Mouse (Mus musculus): ENCODE data around the gene Ctsd. TPM values are rescaled to one million over a fixed set of nuclear protein-coding genes. Genes with fewer than 3 reads are reported as not detected.
"Not testable (repeated sequence)": the region's sequence is repeated elsewhere in the genome, so short reads cannot be mapped to it uniquely, and the experiment has no call there.

The Ctsd gene
- total RNA-seq, 2 experiments from 2014 or later = 133 to 157 TPM

- DNase-seq = no peak
- intact Hi-C loops (cut with DNase I) = no loop called here
Measured at GRCm38 (mm10) chr7:142341564-142342246, 46.1 kb downstream of the Ctsd start.

- intact Hi-C loops (cut with DNase I) = no loop called here
- no peak for DNase-seq
Measured at GRCm38 (mm10) chr7:142340269-142340970, 47.4 kb downstream of the Ctsd start.

- intact Hi-C loops (cut with DNase I) = no loop called here
- DNase-seq = peak; percentile 95
Measured at GRCm38 (mm10) chr7:142335151-142335550, 52.7 kb downstream of the Ctsd start.

GRCm38 (mm10) chr7:142334246-142334645 is 53.6 kb downstream of the Ctsd start:
- intact Hi-C loops (cut with DNase I) = loop anchor here (5.0 kb wide), 3 partner anchors 103 to 338 kb away; no protein-coding TSS in a partner anchor
- peak; percentile 95 for DNase-seq

- intact Hi-C loops (cut with DNase I) = loop anchor here (5.0 kb wide), 3 partner anchors 105 to 340 kb away; no protein-coding TSS in a partner anchor
- DNase-seq = not testable (repeated sequence)
Measured at GRCm38 (mm10) chr7:142332741-142333140, 55.1 kb downstream of the Ctsd start.

- no peak for DNase-seq
- intact Hi-C loops (cut with DNase I) = loop anchor here (5.0 kb wide), 3 partner anchors 106 to 341 kb away; no protein-coding TSS in a partner anchor
Measured at GRCm38 (mm10) chr7:142331281-142331680, 56.6 kb downstream of the Ctsd start.

GRCm38 (mm10) chr7:142330271-142330724 is 57.5 kb downstream of the Ctsd start:
- intact Hi-C loops (cut with DNase I) = loop anchor here (5.0 kb wide), 3 partner anchors 107 to 342 kb away; no protein-coding TSS in a partner anchor

GRCm38 (mm10) chr7:142328507-142328906 is 59.3 kb downstream of the Ctsd start:
- no peak for DNase-seq
- intact Hi-C loops (cut with DNase I) = loop anchor here (5.0 kb wide), 1 partner anchor 909 kb away; no protein-coding TSS in a partner anchor

More at GRCm38 (mm10) chr7:142330271-142330724, 57.5 kb downstream of the Ctsd start:
- DNase-seq = no peak

GRCm38 (mm10) chr7:142326714-142327445 is 61.0 kb downstream of the Ctsd start:
- intact Hi-C loops (cut with DNase I) = loop anchor here (5.0 kb wide), 1 partner anchor 910 kb away; no protein-coding TSS in a partner anchor
- no peak for DNase-seq

Other genes starting within 250 kb of the Ctsd start
- gene Gm45337, start 243.4 kb downstream of the Ctsd start, total RNA-seq (2021) = not detected
- not detected for gene Gm29735, start 230.9 kb downstream of the Ctsd start, total RNA-seq (2021)
- gene Gm4553, start 222.3 kb downstream of the Ctsd start, total RNA-seq (2021) = not detected
- not detected for gene Krtap5-2, start 212.0 kb downstream of the Ctsd start, total RNA-seq (2021)
- not detected for gene Gm10153, start 197.6 kb downstream of the Ctsd start, total RNA-seq (2021)
- not detected for gene Krtap5-3, start 186.7 kb downstream of the Ctsd start, total RNA-seq (2021)
- not detected for gene Gm7579, start 176.2 kb downstream of the Ctsd start, total RNA-seq (2021)
- gene Krtap5-5, start 158.1 kb downstream of the Ctsd start, total RNA-seq (2021) = not detected
- gene Gm40460, start 147.0 kb downstream of the Ctsd start, total RNA-seq (2021) = not detected
- not detected for gene Gm2431, start 129.7 kb downstream of the Ctsd start, total RNA-seq (2021)
- not detected for gene Gm4559, start 113.7 kb downstream of the Ctsd start, total RNA-seq (2021)
- gene Krtap5-1, start 90.9 kb downstream of the Ctsd start, total RNA-seq (2021) = not detected
- not detected for gene Krtap5-4, start 84.5 kb downstream of the Ctsd start, total RNA-seq (2021)
- 1 to 10 TPM; 6.3 to 9.4 TPM for gene Ifitm10, start 14.3 kb downstream of the Ctsd start, total RNA-seq (2021)
- 1 to 10 TPM in 1 of 2 experiments, not detected in 1; 5.0 TPM for gene Gm49369, start 5.4 kb downstream of the Ctsd start, total RNA-seq (2021)
- not detected for gene Syt8, start 46.8 kb upstream of the Ctsd start, total RNA-seq (2021)
- not detected for gene Tnni2, start 53.8 kb upstream of the Ctsd start, total RNA-seq (2021)
- 1 to 10 TPM; 5.5 to 5.7 TPM for gene Lsp1, start 72.8 kb upstream of the Ctsd start, total RNA-seq (2021)
- 1 to 10 TPM in 1 of 2 experiments, not detected in 1; 1.3 TPM for gene Tnnt3, start 110.8 kb upstream of the Ctsd start, total RNA-seq (2021)
- 10 to 100 TPM in 1 of 2 experiments, 1 to 10 TPM in 1; 9.4 to 11.5 TPM for gene Mrpl23, start 144.6 kb upstream of the Ctsd start, total RNA-seq (2021)

Measured in left cerebral cortex, postnatal 4 days (tissue).